Comparison of ENCODE assay signal across 8 mouse cellular contexts in the genomic region with DNA sequence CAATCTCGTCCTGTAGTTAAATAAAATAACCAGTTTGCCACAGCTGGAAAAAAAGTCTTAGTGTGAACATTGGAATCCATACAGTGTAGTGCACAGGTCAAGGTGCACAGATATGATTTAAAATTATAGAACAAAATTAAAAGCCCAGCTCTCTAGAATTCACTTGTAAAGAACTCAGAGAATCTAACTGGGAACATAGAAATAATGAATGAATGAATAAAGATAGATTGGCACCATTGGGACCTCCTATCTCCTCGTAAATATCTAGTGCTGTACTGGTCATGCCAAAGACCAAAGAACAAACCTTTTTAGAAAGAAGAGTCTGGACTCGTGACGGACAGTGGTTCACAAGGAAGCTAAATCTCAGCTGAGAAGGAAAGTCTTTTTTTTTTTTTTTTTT. TPM values are rescaled to one million over a fixed set of nuclear protein-coding genes. Genes with fewer than 3 reads are reported as not detected.
A peak's percentile ranks its signal among the peaks of the same experiment; 100 is the strongest.
DNase-seq lines count a peak whose midpoint lies in the region; ATAC-seq and TF ChIP-seq lines count a peak whose summit lies in the region.

A gene (minus strand): TSS at position 101 of the 400 bp plus-strand sequence.

- peak within 1 kb of the TSS; percentile 80 for H3K4me2 ChIP-seq in liver, embryonic 12.5 days
- H3K4me2 ChIP-seq in stomach, postnatal 0 days (replicated peaks; ENCODE audit: low read depth), result peak within 1 kb of the TSS; percentile 74

- H3K9ac ChIP-seq in liver, embryonic 12.5 days, result peak within 1 kb of the TSS; percentile 87
- peak within 1 kb of the TSS; percentile 87 for H3K9ac ChIP-seq in stomach, postnatal 0 days (ENCODE audit: low read length)

- no peak for TF ChIP-seq POLR2A in spleen, adult 2 months (IDR thresholded peaks at IDR 0.05; ENCODE audit: low read depth, low read length)

- H3K9me3 ChIP-seq in liver, embryonic 12.5 days (replicated peaks), result no peaks in the 10 kb centered on the region
- no peaks in the 10 kb centered on the region for H3K9me3 ChIP-seq in stomach, postnatal 0 days (ENCODE audit: control insufficient read depth, low read length)

- peak within 1 kb of the TSS; percentile 85 for H3K27ac ChIP-seq in spleen, adult 2 months (ENCODE audit: insufficient read depth, low read length)
- peak within 1 kb of the TSS; percentile 91 for H3K27ac ChIP-seq in liver, embryonic 12.5 days
- H3K27ac ChIP-seq in stomach, postnatal 0 days (replicated peaks), result peak within 1 kb of the TSS; percentile 91

- H3K4me3 ChIP-seq in spleen, adult 2 months (ENCODE audit: extremely low read depth, insufficient read depth, insufficient read length), result peak within 1 kb of the TSS; percentile 79
- peak within 1 kb of the TSS; percentile 90 for H3K4me3 ChIP-seq in liver, embryonic 12.5 days
- H3K4me3 ChIP-seq in stomach, postnatal 0 days (ENCODE audit: low read depth, low read length), result peak within 1 kb of the TSS; percentile 90

- ATAC-seq in liver, embryonic 12.5 days, result no peak
- ATAC-seq in stomach, postnatal 0 days (ENCODE audit: low FRiP score, low TSS enrichment), result no peak

- TF ChIP-seq EP300 in stomach, postnatal 0 days (optimal IDR thresholded peaks at IDR 0.05), result no peak

- H3K27me3 ChIP-seq in spleen, adult 2 months (ENCODE audit: control insufficient read depth, insufficient read depth, low read length), result no peaks in the 10 kb centered on the region; the same call in 1 of the 2 replicates
- no peaks in the 10 kb centered on the region for H3K27me3 ChIP-seq in liver, embryonic 12.5 days (replicated peaks)
- no peaks in the 10 kb centered on the region for H3K27me3 ChIP-seq in stomach, postnatal 0 days (ENCODE audit: control insufficient read depth, insufficient read depth, low read length)

- peaks cover 6% of the 10 kb centered on the region; the same call in 1 of the 2 replicates for H3K4me1 ChIP-seq in spleen, adult 2 months (ENCODE audit: control insufficient read depth, insufficient read depth, insufficient read length)
- H3K4me1 ChIP-seq in liver, embryonic 12.5 days, result peaks cover 25% of the 10 kb centered on the region
- peaks cover 2% of the 10 kb centered on the region; the same call in 1 of the 2 replicates for H3K4me1 ChIP-seq in stomach, postnatal 0 days (replicated peaks; ENCODE audit: control insufficient read depth, insufficient read depth)

- no peak for TF ChIP-seq CTCF in spleen, adult 2 months (IDR thresholded peaks at IDR 0.05; ENCODE audit: extremely low read depth, insufficient read depth, insufficient read length, insufficient replicate concordance)
- TF ChIP-seq CTCF in stomach, postnatal 0 days (IDR thresholded peaks at IDR 0.05; ENCODE audit: low read depth), result no peak

- DNase-seq in adrenal gland, postnatal 4 days (ENCODE audit: low spot score in 2 of 2), result no peak
- no peak for DNase-seq in adrenal gland, postnatal 14 days
- no peak for DNase-seq in spleen, adult 2 months (ENCODE audit: low read depth in 1 of 2, low spot score in 2 of 2)
- no peak for DNase-seq in spleen, adult 12 weeks (ENCODE audit: low spot score)
- no peak for DNase-seq in stomach, postnatal 0 days (ENCODE audit: low spot score)
- DNase-seq in yolk sac, embryonic 10.5 days (ENCODE audit: low spot score), result no peak
- no peak for DNase-seq in spleen, postnatal 10 days (ENCODE audit: low spot score in 2 of 2)

- WGBS in spleen, adult 2 months, result 85% methylated on average over 4 of the region's 4 CpGs
- 59% methylated on average over 4 of the region's 4 CpGs for WGBS in liver, embryonic 12.5 days (ENCODE audit: insufficient replicate concordance)
- 73% methylated on average over 4 of the region's 4 CpGs for WGBS in stomach, postnatal 0 days

- H3K36me3 ChIP-seq in spleen, adult 2 months (ENCODE audit: control insufficient read depth, insufficient read depth, low read length), result no peaks in the 10 kb centered on the region
- no peaks in the 10 kb centered on the region for H3K36me3 ChIP-seq in liver, embryonic 12.5 days
- no peaks in the 10 kb centered on the region for H3K36me3 ChIP-seq in stomach, postnatal 0 days (ENCODE audit: control insufficient read depth, insufficient read depth, low read length)

RNA-seq across cellular contexts. Expression of the gene that starts here (rescaled TPM):
- 10 to 100 TPM; 10.4 to 11.8 TPM for total RNA-seq in adrenal gland, postnatal 4 days (2021)
- total RNA-seq in adrenal gland, postnatal 14 days (2021), result 7.6 and 7.8 TPM in 2 replicates
- 1.8 and 1.9 TPM in 2 replicates for polyA plus RNA-seq in spleen, adult 2 months (2012; rRNA removed)
- 6.8 TPM in 2 replicates for polyA plus RNA-seq in liver, embryonic 12.5 days (2016; fragmentation: Nextera tagmentation; extraction: Ambion mirVana)
- 3.8 and 4.1 TPM in 2 replicates for polyA plus RNA-seq in stomach, postnatal 0 days (2015; fragmentation: Nextera tagmentation; extraction: Ambion mirVana)
